Mouse (Mus musculus): Measurements from ENCODE around the gene Stat6. TPM values are rescaled to one million over a fixed set of nuclear protein-coding genes. Genes with fewer than 3 reads are reported as not detected.
A peak's percentile ranks its signal among the peaks of the same experiment; 100 is the strongest.

Gene Stat6
- polyA plus RNA-seq, 1 experiment: 60.1 TPM

DNA sequence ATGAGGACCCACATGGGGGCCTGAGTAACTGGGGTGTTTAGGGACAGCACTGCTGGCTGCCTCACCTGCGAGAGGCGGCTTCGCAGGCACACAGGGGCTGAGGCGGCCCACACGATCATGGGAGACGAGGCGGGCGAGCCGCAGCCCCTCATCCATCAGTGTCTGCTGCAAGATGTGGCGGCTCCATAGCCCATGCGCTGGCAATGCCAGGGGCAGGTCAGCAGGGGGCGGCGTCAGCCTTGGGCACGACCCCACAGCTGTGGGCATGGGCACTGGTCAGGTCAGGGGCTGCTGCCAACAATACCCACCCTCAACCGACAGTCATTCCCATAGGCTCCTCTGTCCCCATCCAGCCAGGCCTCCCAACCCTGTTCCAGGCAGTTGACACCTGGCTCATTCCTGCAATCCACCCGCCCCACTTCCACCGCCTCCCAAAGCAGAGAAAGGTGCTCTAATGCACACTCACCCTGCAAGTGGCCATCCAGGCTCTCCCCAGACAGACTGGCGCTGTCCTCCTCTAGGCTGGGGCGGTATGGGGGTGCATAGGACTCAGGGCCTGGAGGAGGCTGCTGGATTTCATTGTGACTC, 20.0 kb downstream of the Stat6 start:
- peak; percentile 41; the same call in 1 of the 2 replicates for TF ChIP-seq CTCF (IDR thresholded peaks at IDR 0.05; ENCODE audit: control insufficient read depth, insufficient read depth, low read length)
- no peak for TF ChIP-seq POLR2A (IDR thresholded peaks at IDR 0.05; ENCODE audit: borderline replicate concordance, control insufficient read depth, low read depth, low read length)
- Histone ChIP-seq H3K4me3 (replicated peaks; ENCODE audit: control insufficient read depth, low read depth, low read length) (no peak overlapping the region), H3K4me1 (ENCODE audit: control insufficient read depth, insufficient read depth, low read length) (no peaks in the 10 kb centered on the region), H3K27ac (ENCODE audit: control insufficient read depth, insufficient read depth, low read depth, low read length, poor library complexity) (peak overlapping the region; percentile 20; the same call in 1 of the 2 replicates)
- 77% methylated on average over 19 of the region's 19 CpGs for WGBS

GRCm38 (mm10) chr10:127663590-127663989, 20.8 kb downstream of the Stat6 start:
- TF ChIP-seq CTCF (IDR thresholded peaks at IDR 0.05; ENCODE audit: control insufficient read depth, insufficient read depth, low read length): no peak
- no peak for TF ChIP-seq POLR2A (IDR thresholded peaks at IDR 0.05; ENCODE audit: borderline replicate concordance, control insufficient read depth, low read depth, low read length)
- no peak overlapping the region for H3K27ac ChIP-seq (ENCODE audit: control insufficient read depth, insufficient read depth, low read depth, low read length, poor library complexity)
- H3K4me3 ChIP-seq (replicated peaks; ENCODE audit: control insufficient read depth, low read depth, low read length): no peak overlapping the region
- H3K4me1 ChIP-seq (ENCODE audit: control insufficient read depth, insufficient read depth, low read length): no peaks in the 10 kb centered on the region
- WGBS: 76% methylated on average over 5 of the region's 5 CpGs

DNA sequence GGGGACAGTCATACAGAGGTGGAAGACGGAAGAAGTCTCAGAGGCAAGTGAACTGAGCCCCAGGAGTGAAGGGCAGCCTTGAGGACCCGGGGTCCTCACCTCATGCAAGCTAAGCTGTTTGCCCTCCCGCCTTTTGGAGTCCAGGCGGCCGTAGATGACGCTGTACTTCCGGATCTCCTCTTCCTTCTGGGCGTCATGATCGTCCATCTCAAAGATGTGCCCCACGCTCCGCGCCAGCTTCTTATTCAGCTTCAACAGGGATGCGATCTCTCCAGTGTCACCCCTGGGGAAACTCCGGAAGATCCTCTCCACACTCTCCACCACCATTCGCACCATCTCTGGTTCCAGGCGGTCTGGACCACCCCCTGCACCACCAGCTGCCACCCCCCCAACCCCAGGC, 21.4 kb downstream of the Stat6 start:
- no peak overlapping the region for H3K27ac ChIP-seq (ENCODE audit: control insufficient read depth, insufficient read depth, low read depth, low read length, poor library complexity)
- H3K4me1 ChIP-seq (ENCODE audit: control insufficient read depth, insufficient read depth, low read length): no peaks in the 10 kb centered on the region; the same call in 1 of the 2 replicates
- 89% methylated on average over 16 of the region's 16 CpGs for WGBS
- H3K4me3 ChIP-seq (replicated peaks; ENCODE audit: control insufficient read depth, low read depth, low read length): no peak overlapping the region
- TF ChIP-seq CTCF (IDR thresholded peaks at IDR 0.05; ENCODE audit: control insufficient read depth, insufficient read depth, low read length): no peak
- no peak for TF ChIP-seq POLR2A (IDR thresholded peaks at IDR 0.05; ENCODE audit: borderline replicate concordance, control insufficient read depth, low read depth, low read length)

DNA sequence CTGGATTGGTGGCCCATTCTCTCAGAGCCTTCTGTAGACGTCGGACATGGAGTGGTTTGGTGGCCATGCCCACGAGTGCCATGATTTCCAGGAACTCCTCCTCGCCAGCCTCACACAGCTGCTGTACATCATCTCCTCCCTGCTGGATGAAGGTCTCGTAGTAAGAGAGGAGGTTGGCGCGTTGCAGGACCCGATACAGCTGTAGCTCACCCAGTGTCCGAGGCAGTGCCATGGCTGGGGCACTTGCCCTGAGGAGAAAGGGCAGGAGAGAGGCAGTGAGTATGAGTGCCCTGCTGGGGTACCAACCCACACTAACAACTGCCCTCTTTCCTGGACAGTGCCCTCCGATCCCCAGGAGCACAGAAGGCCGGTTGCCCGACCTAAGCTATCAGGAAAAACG, 22.1 kb downstream of the Stat6 start:
- TF ChIP-seq CTCF (IDR thresholded peaks at IDR 0.05; ENCODE audit: control insufficient read depth, insufficient read depth, low read length) (no peak), POLR2A (IDR thresholded peaks at IDR 0.05; ENCODE audit: borderline replicate concordance, control insufficient read depth, low read depth, low read length) (no peak)
- 82% methylated on average over 13 of the region's 13 CpGs for WGBS
- Histone ChIP-seq H3K27ac (ENCODE audit: control insufficient read depth, insufficient read depth, low read depth, low read length, poor library complexity) (no peak overlapping the region), H3K4me1 (ENCODE audit: control insufficient read depth, insufficient read depth, low read length) (no peaks in the 10 kb centered on the region; the same call in 1 of the 2 replicates), H3K4me3 (replicated peaks; ENCODE audit: control insufficient read depth, low read depth, low read length) (no peak overlapping the region)

- Histone ChIP-seq H3K4me1 (ENCODE audit: control insufficient read depth, insufficient read depth, low read length) (no peaks in the 10 kb centered on the region; the same call in 1 of the 2 replicates), H3K27ac (ENCODE audit: control insufficient read depth, insufficient read depth, low read depth, low read length, poor library complexity) (peak overlapping the region; percentile 65; the same call in 1 of the 2 replicates), H3K4me3 (replicated peaks; ENCODE audit: control insufficient read depth, low read depth, low read length) (peak overlapping the region; percentile 54)
- WGBS: 14% methylated on average over 14 of the region's 14 CpGs
- no peak for TF ChIP-seq CTCF (IDR thresholded peaks at IDR 0.05; ENCODE audit: control insufficient read depth, insufficient read depth, low read length)
- no peak for TF ChIP-seq POLR2A (IDR thresholded peaks at IDR 0.05; ENCODE audit: borderline replicate concordance, control insufficient read depth, low read depth, low read length)
These were observed 22.8 kb downstream of the Stat6 start for GRCm38 (mm10) chr10:127665366-127666181.

- Histone ChIP-seq H3K4me1 (ENCODE audit: control insufficient read depth, insufficient read depth, low read length) (no peaks in the 10 kb centered on the region; the same call in 1 of the 2 replicates), H3K27ac (ENCODE audit: control insufficient read depth, insufficient read depth, low read depth, low read length, poor library complexity) (peak within 1 kb of the TSS; percentile 70), H3K4me3 (replicated peaks; ENCODE audit: control insufficient read depth, low read depth, low read length) (peak within 1 kb of the TSS; percentile 63)
- WGBS: under 1% methylated on average over 71 of the region's 73 CpGs
- TF ChIP-seq CTCF (IDR thresholded peaks at IDR 0.05; ENCODE audit: control insufficient read depth, insufficient read depth, low read length): no peak
- TF ChIP-seq POLR2A (IDR thresholded peaks at IDR 0.05; ENCODE audit: borderline replicate concordance, control insufficient read depth, low read depth, low read length): peak; percentile 31; the same call in 1 of the 2 replicates
These were observed 23.9 kb downstream of the Stat6 start, which contains the start of gene Nemp1 for GRCm38 (mm10) chr10:127666501-127667268. Gene Nemp1 (plus strand): TSS chr10:127666901.

DNA sequence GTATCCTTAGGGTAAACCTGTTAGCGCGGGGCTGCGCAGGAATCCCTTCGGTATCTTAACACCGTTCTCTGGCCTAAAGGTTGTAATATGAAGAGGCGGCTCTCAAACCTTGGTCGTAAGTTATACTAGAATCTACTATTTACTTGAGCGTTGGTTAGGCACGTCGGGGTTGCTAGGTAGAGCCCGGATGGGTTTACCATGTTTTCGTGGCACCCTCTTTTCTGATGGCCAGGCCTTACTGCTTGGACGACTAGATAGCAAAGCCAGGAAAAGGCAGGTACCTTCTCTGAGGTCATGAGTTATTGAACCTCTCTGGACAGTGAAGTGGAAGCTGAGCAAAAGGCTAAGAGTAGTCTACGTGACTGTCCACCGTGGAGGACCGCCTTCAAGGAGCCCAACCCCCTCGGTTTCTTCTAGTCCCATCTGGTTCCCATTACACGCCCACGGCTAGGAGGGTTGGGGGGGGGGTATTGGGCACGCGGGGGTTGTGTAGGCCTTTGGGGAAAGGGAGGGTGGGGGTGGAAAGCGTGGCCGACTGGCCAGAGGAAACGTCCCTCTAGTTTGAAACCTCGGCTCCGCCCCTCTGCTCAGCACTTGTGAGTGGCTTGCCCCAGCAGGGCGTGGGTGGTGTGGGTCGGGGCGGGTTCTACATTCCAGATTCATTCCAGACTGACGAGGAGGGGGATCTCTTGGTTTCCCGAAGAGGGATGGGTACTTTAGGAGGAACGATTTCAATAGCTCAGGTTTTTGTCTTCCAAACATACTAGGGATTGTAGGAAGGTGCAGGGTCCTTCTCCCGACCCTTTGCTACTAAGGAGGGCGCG, 24.7 kb downstream of the Stat6 start:
- WGBS: under 1% methylated on average over 35 of the region's 35 CpGs
- TF ChIP-seq POLR2A (IDR thresholded peaks at IDR 0.05; ENCODE audit: borderline replicate concordance, control insufficient read depth, low read depth, low read length) (peak; percentile 22; the same call in 1 of the 2 replicates), CTCF (IDR thresholded peaks at IDR 0.05; ENCODE audit: control insufficient read depth, insufficient read depth, low read length) (no peak)
- H3K4me1 ChIP-seq (ENCODE audit: control insufficient read depth, insufficient read depth, low read length): no peaks in the 10 kb centered on the region; the same call in 1 of the 2 replicates
- peak overlapping the region; percentile 63 for H3K4me3 ChIP-seq (replicated peaks; ENCODE audit: control insufficient read depth, low read depth, low read length)
- H3K27ac ChIP-seq (ENCODE audit: control insufficient read depth, insufficient read depth, low read depth, low read length, poor library complexity): peak overlapping the region; percentile 70
